Mouse (Mus musculus) small intestine, adult 2 months (tissue): Measurements from ENCODE around the gene Zscan10. TPM values are rescaled to one million over a fixed set of nuclear protein-coding genes. Genes with fewer than 3 reads are reported as not detected.

ENCODE experiments used
- H3K27ac ChIP-seq: fragments of 200-500 bp; 2 replicates; pipeline ENCODE4 v1.5.1; 2012; ENCODE audit warnings: low read depth, low read length, control low read depth, inconsistent platforms; ENCODE audit not compliant: insufficient read depth
- H3K27me3 ChIP-seq: fragments of 200-500 bp; 2 replicates; pipeline ENCODE4 v1.6.1; 2012; ENCODE audit warnings: mild to moderate bottlenecking, moderate library complexity, low read length, inconsistent platforms; ENCODE audit not compliant: control insufficient read depth, insufficient read depth
- H3K36me3 ChIP-seq: fragments of 200-500 bp; 2 replicates; pipeline ENCODE4 v1.6.1; 2012; ENCODE audit warnings: mild to moderate bottlenecking, low read length, control low read depth, inconsistent platforms; ENCODE audit not compliant: control insufficient read depth, insufficient read depth
- H3K4me1 ChIP-seq: fragments of 200-500 bp; 2 replicates; pipeline ENCODE4 v1.6.1; 2012; ENCODE audit warnings: low read length, inconsistent platforms, mixed read lengths; ENCODE audit not compliant: control insufficient read depth, insufficient read depth, insufficient read length
- H3K4me3 ChIP-seq: fragments of 200-500 bp; 2 replicates; pipeline ENCODE4 v1.5.1; 2012; ENCODE audit warnings: low read depth, mild to moderate bottlenecking, control low read depth, inconsistent platforms, low read length, moderate library complexity
- CTCF ChIP-seq: fragments of 200-500 bp; IDR thresholded peaks from 2 replicates; pipeline ENCODE4 v1.5.1; 2012; ENCODE audit warnings: low read depth, mild to moderate bottlenecking, control low read depth, inconsistent platforms, low read length, moderate library complexity, mixed read lengths; ENCODE audit not compliant: insufficient replicate concordance, insufficient read length; ENCODE audit errors: extremely low read depth
- POLR2A ChIP-seq: fragments of 200-500 bp; IDR thresholded peaks from 2 replicates; pipeline ENCODE4 v1.6.1; 2012; ENCODE audit warnings: low read depth, mild to moderate bottlenecking, control low read depth, inconsistent platforms, low read length, moderate library complexity
- WGBS: fragments of 180-500 bp; shearing (Covaris S2); methylation state at CpG from one replicate; pipeline ENCODE4 v1.1.7; 2018; 5-methylcytosine and 5-hydroxymethylcytosine counted together
- polyA plus RNA-seq: library from polyadenylated mRNA; depleted of rRNA; stranded (reverse); fragments of >200 nt; gene quantifications from 2 replicates; pipeline ENCODE4 v1.2.3, GENCODE M21; 2012

Zscan10 gene
- polyA plus RNA-seq, 1 experiment: not detected

DNA sequence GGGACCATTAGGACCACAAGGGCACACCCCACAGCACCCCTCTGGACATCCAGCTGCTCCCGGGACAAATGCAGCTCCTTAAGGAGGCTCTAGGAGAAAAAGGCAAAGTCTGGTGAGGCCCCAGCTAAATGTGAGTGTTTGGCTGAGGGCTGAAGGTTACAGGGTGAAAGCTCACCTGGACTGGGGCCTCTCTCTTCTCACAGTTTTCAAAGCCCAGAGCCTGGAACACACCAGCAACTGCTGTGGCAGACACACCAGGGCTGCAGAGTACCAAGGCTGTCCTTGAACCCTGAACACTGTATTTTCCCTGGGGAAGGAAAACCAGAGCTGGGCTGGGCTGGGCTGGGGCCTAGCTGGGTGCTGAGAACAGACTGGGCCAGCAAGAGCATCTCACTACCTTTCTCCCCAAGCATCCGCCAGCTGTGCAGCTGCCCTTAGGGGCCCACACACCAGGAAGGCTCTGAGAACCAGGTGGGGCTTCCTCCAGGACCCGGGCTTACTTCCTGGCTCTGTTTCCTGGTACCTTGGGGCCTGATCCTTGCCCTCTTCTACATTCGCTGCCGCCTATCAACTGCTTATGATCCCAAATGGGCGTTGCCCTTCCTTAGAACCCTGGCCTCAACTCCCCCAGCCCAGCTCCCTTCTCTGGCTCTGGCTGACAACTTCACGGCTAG lies 45.3 kb upstream of the Zscan10 start:
- peak overlapping the region; percentile 61 for H3K27ac ChIP-seq
- H3K27me3 ChIP-seq: no peaks in the 10 kb centered on the region
- peaks cover 25% of the 10 kb centered on the region for H3K36me3 ChIP-seq
- H3K4me1 ChIP-seq: peaks cover 10% of the 10 kb centered on the region
- H3K4me3 ChIP-seq: peak overlapping the region; percentile 4; the same call in 1 of the 2 replicates
- no peak for TF ChIP-seq POLR2A
- no peak for TF ChIP-seq CTCF
- WGBS: 34% methylated on average over 7 of the region's 7 CpGs

GRCm38 (mm10) chr17:23559767-23560166 lies 40.9 kb upstream of the Zscan10 start:
- H3K4me1 ChIP-seq: peaks cover 11% of the 10 kb centered on the region
- peaks cover 27% of the 10 kb centered on the region for H3K36me3 ChIP-seq
- H3K27me3 ChIP-seq: no peaks in the 10 kb centered on the region
- H3K27ac ChIP-seq: no peak overlapping the region
- no peak overlapping the region for H3K4me3 ChIP-seq
- TF ChIP-seq POLR2A: no peak
- TF ChIP-seq CTCF: peak; percentile 49; the same call in 1 of the 2 replicates
- WGBS: 65% methylated on average over 11 of the region's 11 CpGs

DNA sequence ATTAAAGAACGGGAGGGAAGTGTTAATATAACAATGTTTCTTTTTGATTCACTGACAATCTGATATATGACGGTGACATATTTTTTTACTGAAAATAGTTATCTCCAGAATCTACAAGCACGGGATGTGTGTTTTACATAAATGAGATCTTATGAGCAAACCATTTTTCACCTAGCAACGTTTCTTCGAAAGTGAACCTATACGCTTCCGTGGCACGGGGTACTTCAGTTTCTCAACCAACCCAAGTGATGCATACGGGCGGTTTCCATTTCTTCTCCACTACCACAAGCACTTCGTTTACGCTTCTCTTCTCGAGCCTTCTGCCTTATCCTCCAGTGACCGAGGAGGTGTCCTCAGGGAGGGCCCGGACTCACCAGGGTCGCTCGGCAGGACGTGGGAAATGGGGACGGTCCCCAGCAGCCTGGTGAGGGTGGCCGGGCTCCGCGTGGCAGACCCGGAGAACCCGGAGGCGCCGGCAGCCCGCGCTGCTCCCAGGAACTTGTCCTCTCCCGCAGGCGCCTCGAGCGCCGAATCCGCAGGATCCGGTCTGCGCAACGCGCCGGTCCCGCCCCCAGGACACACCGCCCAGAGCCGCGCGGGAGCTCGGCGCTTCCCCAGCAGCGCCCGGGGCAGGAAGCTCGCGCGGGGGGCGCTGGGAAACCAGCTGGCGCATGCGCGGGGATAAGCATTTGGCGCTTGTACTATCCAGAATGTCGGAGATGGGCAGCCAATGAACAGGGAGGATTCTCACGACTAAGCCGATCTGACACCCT lies 36.9 kb upstream of the Zscan10 start, which contains the start of gene Zfp213:
TSS of gene Zfp213 (minus strand) at position 644 of the 773 bp plus-strand sequence.
- peak within 1 kb of the TSS; percentile 95 for H3K4me3 ChIP-seq
- H3K4me1 ChIP-seq: peaks cover 4% of the 10 kb centered on the region; the same call in 1 of the 2 replicates
- no peaks in the 10 kb centered on the region for H3K27me3 ChIP-seq
- H3K27ac ChIP-seq: peak within 1 kb of the TSS; percentile 93
- under 1% methylated on average over 59 of the region's 59 CpGs for WGBS
- H3K36me3 ChIP-seq: peaks cover 9% of the 10 kb centered on the region
- peak; percentile 95 for TF ChIP-seq POLR2A
- TF ChIP-seq CTCF: no peak

DNA sequence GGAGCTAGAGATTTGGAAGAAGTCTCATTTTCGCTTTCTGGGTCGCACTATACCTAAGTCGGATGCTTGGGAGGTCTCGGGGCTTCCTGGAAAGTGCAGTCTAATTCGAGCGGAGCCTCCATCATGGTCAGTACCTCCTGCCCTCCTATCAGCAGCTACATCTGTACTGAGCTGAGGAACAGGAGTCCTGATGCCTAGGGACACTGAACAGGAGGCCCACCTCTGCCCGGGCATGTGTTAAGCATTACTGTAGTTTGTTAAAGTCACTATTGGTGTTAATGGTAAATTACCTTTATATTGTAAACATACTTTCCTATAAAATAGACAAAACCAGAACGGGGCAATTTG lies 36.3 kb upstream of the Zscan10 start:
- H3K36me3 ChIP-seq: peaks cover 4% of the 10 kb centered on the region
- 0% methylated on average over 8 of the region's 8 CpGs for WGBS

GRCm38 (mm10) chr17:23566787-23567186 lies 33.9 kb upstream of the Zscan10 start:
- 43% methylated on average over 5 of the region's 5 CpGs for WGBS
- Histone ChIP-seq H3K4me1 (peaks cover 4% of the 10 kb centered on the region; the same call in 1 of the 2 replicates), H3K27ac (no peak overlapping the region), H3K27me3 (no peaks in the 10 kb centered on the region), H3K36me3 (no peaks in the 10 kb centered on the region), H3K4me3 (no peak overlapping the region)
- TF ChIP-seq CTCF: no peak
- no peak for TF ChIP-seq POLR2A

More for the DNA sequence above, 36.3 kb upstream of the Zscan10 start:
- Histone ChIP-seq H3K4me1 (peaks cover 4% of the 10 kb centered on the region; the same call in 1 of the 2 replicates), H3K4me3 (peak overlapping the region; percentile 95), H3K27me3 (no peaks in the 10 kb centered on the region), H3K27ac (peak overlapping the region; percentile 41)
- TF ChIP-seq CTCF: no peak
- TF ChIP-seq POLR2A: no peak

DNA sequence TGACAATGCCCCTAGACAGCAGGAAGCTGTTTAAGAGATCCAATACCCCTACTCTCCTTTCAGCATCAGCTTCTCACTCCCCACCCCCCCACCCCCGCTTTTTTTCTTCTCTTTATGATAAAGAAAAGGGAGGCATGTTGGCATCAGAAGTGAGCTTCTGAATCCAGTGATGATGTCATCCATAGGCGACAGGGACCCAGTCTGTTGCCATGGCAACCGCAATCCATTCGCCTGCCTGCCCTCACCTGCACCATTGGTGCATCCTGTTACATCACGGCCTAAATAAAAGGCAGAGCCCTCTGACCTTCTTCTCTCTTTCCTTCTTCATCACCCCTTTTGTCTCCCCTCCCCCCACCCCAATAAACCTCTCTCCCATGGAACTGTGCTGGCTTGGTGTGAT lies 32.3 kb upstream of the Zscan10 start:
- Histone ChIP-seq H3K36me3 (no peaks in the 10 kb centered on the region), H3K4me3 (no peak overlapping the region), H3K4me1 (peaks cover 4% of the 10 kb centered on the region; the same call in 1 of the 2 replicates), H3K27ac (no peak overlapping the region), H3K27me3 (no peaks in the 10 kb centered on the region)
- TF ChIP-seq POLR2A (no peak), CTCF (no peak)
- WGBS: 54% methylated on average over 5 of the region's 5 CpGs

DNA sequence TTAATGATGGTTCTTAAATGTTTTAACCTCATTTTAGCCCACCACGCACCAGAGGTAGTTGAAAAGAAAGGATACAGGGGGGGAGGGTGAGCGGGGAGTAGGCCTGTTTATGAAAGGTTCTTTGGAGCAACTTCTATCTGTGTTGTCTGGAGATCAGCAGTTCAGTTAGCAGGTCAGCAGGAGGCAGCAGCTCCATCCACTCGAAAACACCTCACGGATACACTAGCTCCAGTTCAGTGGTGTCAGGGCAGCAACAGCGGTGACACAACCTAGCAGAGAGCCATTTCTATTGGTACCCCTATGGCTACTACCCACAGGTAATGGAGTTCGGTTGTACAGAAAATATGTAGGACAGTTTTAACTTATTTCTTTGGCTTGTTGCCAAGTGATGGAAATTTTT lies 30.6 kb upstream of the Zscan10 start:
- Histone ChIP-seq H3K27ac (no peak overlapping the region), H3K4me1 (peaks cover under 1% of the 10 kb centered on the region; the same call in 1 of the 2 replicates), H3K27me3 (no peaks in the 10 kb centered on the region), H3K36me3 (no peaks in the 10 kb centered on the region), H3K4me3 (no peak overlapping the region)
- 26% methylated on average over 6 of the region's 6 CpGs for WGBS
- TF ChIP-seq POLR2A: no peak
- TF ChIP-seq CTCF: peak; percentile 63; the same call in 1 of the 2 replicates
